Mouse (Mus musculus) MEL (cell line): Measurements from ENCODE around the gene Irf3. TPM values are rescaled to one million over a fixed set of nuclear protein-coding genes. Genes with fewer than 3 reads are reported as not detected.

ENCODE experiments used
- DNase-seq: peaks from one replicate; pipeline ENCODE4 v3.0.0; 2011; ENCODE audit warnings: low read depth, low spot score
- H3K27ac ChIP-seq: 2 replicates; pipeline ENCODE4 v1.5.1; 2012; ENCODE audit warnings: low read depth, mild to moderate bottlenecking, control low read depth, low read length, moderate library complexity; ENCODE audit not compliant: control insufficient read depth
- H3K27me3 ChIP-seq, 2 experiments: fragments of 150-350 bp in 1 of 2; sonication (generic) in 1 of 2; 2 replicates each; pipeline ENCODE4 v1.6.1; 2012; ENCODE audit warnings: low read length in 2 of 2, mild to moderate bottlenecking in 2 of 2, improper control_type of control experiment in 1 of 2, moderate library complexity in 1 of 2; ENCODE audit not compliant: insufficient read depth in 2 of 2, control insufficient read depth in 1 of 2
- H3K36me3 ChIP-seq, 2 experiments: 2 replicates each; pipeline ENCODE4 v1.6.1; 2012 to 2014; ENCODE audit warnings: low read length in 2 of 2, improper control_type of control experiment in 1 of 2, inconsistent platforms in 1 of 2, mild to moderate bottlenecking in 1 of 2; ENCODE audit not compliant: insufficient read depth in 2 of 2, control insufficient read depth in 1 of 2
- H3K4me1 ChIP-seq, 2 experiments: fragments of 150-350 bp in 1 of 2; sonication (generic) in 1 of 2; 2 replicates each; pipeline ENCODE4 v1.6.1; 2012; ENCODE audit warnings: low read length in 2 of 2, improper control_type of control experiment in 1 of 2, mild to moderate bottlenecking in 1 of 2; ENCODE audit not compliant: insufficient read depth in 2 of 2, control insufficient read depth in 1 of 2
- H3K4me3 ChIP-seq, 2 experiments: fragments of 150-350 bp in 1 of 2; sonication (generic) in 1 of 2; 2 replicates each; pipeline ENCODE4 v1.5.1; 2012; ENCODE audit warnings: low read depth in 2 of 2, low read length in 2 of 2, mild to moderate bottlenecking in 2 of 2, moderate library complexity in 2 of 2, control low read depth in 1 of 2, improper control_type of control experiment in 1 of 2; ENCODE audit not compliant: control insufficient read depth in 1 of 2, insufficient read depth in 1 of 2
- H3K79me2 ChIP-seq: 2 replicates; pipeline ENCODE4 v1.6.1; 2012; ENCODE audit warnings: mild to moderate bottlenecking, low read length, moderate library complexity; ENCODE audit not compliant: control insufficient read depth, poor library complexity, insufficient read depth
- H3K9ac ChIP-seq: 2 replicates; pipeline ENCODE4 v1.6.1; 2012; ENCODE audit warnings: low read depth, mild to moderate bottlenecking, control low read depth, low read length, moderate library complexity; ENCODE audit not compliant: control insufficient read depth, poor library complexity, severe bottlenecking
- H3K9me3 ChIP-seq: fragments of 150-350 bp; sonication (generic); replicated peaks from 2 replicates; pipeline ENCODE4 v1.6.1; 2012; ENCODE audit warnings: mild to moderate bottlenecking, low read length, improper control_type of control experiment, moderate library complexity; ENCODE audit not compliant: insufficient read depth
- BHLHE40 ChIP-seq: IDR thresholded peaks from 2 replicates; pipeline ENCODE4 v1.6.1; 2012; ENCODE audit warnings: low read depth, mild to moderate bottlenecking, inconsistent platforms, low read length, improper control_type of control experiment, borderline replicate concordance
- CTCF ChIP-seq, 3 experiments: IDR thresholded peaks in 2 of 3; conservative IDR thresholded peaks in 1 of 3; 2 replicates each; pipeline ENCODE4 v1.5.1; 2011 to 2012; ENCODE audit warnings: low read length in 3 of 3, low read depth in 2 of 3, mild to moderate bottlenecking in 2 of 3, improper control_type of control experiment in 1 of 3, inconsistent platforms in 1 of 3, mixed read lengths in 1 of 3, moderate library complexity in 1 of 3; ENCODE audit not compliant: control insufficient read depth in 1 of 3, insufficient read depth in 1 of 3, poor library complexity in 1 of 3, severe bottlenecking in 1 of 3
- E2F4 ChIP-seq: IDR thresholded peaks from 2 replicates; pipeline ENCODE4 v1.6.1; 2011; ENCODE audit warnings: low read depth, low read length, improper control_type of control experiment, borderline replicate concordance
- ELF1 ChIP-seq: IDR thresholded peaks from 2 replicates; pipeline ENCODE4 v1.6.1; 2014; ENCODE audit warnings: low read depth, mild to moderate bottlenecking, inconsistent platforms, low read length, improper control_type of control experiment, moderate library complexity
- ETS1 ChIP-seq: IDR thresholded peaks from 2 replicates; pipeline ENCODE4 v1.6.1; 2012; ENCODE audit warnings: low read depth, mild to moderate bottlenecking, inconsistent platforms, low read length, improper control_type of control experiment, moderate library complexity
- GABPA ChIP-seq: IDR thresholded peaks from 2 replicates; pipeline ENCODE4 v1.6.1; 2012; ENCODE audit warnings: low read depth, mild to moderate bottlenecking, inconsistent platforms, low read length, improper control_type of control experiment, moderate library complexity
- GATA1 ChIP-seq: IDR thresholded peaks from 2 replicates; pipeline ENCODE4 v1.6.1; 2011; ENCODE audit warnings: low read depth, low read length, improper control_type of control experiment
- HCFC1 ChIP-seq: IDR thresholded peaks from 2 replicates; pipeline ENCODE4 v1.6.1; 2012; ENCODE audit warnings: low read depth, mild to moderate bottlenecking, inconsistent platforms, low read length, improper control_type of control experiment, moderate library complexity
- JUND ChIP-seq: IDR thresholded peaks from 2 replicates; pipeline ENCODE4 v1.6.1; 2011; ENCODE audit warnings: low read depth, mild to moderate bottlenecking, improper control_type of control experiment, low read length
- MAFK ChIP-seq: IDR thresholded peaks from 2 replicates; pipeline ENCODE4 v1.6.1; 2011; ENCODE audit warnings: low read depth, mild to moderate bottlenecking, low read length, improper control_type of control experiment, borderline replicate concordance
- MYB ChIP-seq: IDR thresholded peaks from 2 replicates; pipeline ENCODE4 v1.6.1; 2011; ENCODE audit warnings: mild to moderate bottlenecking, low read depth, low read length, improper control_type of control experiment
- MYC ChIP-seq: IDR thresholded peaks from 2 replicates; pipeline ENCODE4 v1.6.1; 2011; ENCODE audit warnings: low read depth, mild to moderate bottlenecking, low read length, improper control_type of control experiment, moderate library complexity
- POLR2AphosphoS2 ChIP-seq: IDR thresholded peaks from 2 replicates; pipeline ENCODE4 v1.6.1; 2011; ENCODE audit warnings: low read length, improper control_type of control experiment
- RAD21 ChIP-seq: IDR thresholded peaks from 2 replicates; pipeline ENCODE4 v1.6.1; 2011; ENCODE audit warnings: mild to moderate bottlenecking, low read depth, low read length, improper control_type of control experiment
- SMC3 ChIP-seq: IDR thresholded peaks from 2 replicates; pipeline ENCODE4 v1.6.1; 2011; ENCODE audit warnings: low read depth, low read length, improper control_type of control experiment
- TCF12 ChIP-seq: IDR thresholded peaks from 2 replicates; pipeline ENCODE4 v1.6.1; 2014; ENCODE audit warnings: low read depth, mild to moderate bottlenecking, inconsistent platforms, low read length, improper control_type of control experiment, moderate library complexity
- UBTF ChIP-seq: IDR thresholded peaks from 2 replicates; pipeline ENCODE4 v1.6.1; 2012; ENCODE audit warnings: low read depth, mild to moderate bottlenecking, inconsistent platforms, low read length, improper control_type of control experiment, moderate library complexity, borderline replicate concordance; ENCODE audit not compliant: insufficient read depth
- USF2 ChIP-seq, 2 experiments: IDR thresholded peaks; 2 replicates each; pipeline ENCODE4 v1.6.1; 2011 to 2012; ENCODE audit warnings: improper control_type of control experiment in 2 of 2, low read length in 2 of 2, borderline replicate concordance in 1 of 2, inconsistent platforms in 1 of 2, low read depth in 1 of 2, mild to moderate bottlenecking in 1 of 2; ENCODE audit not compliant: insufficient read depth in 1 of 2
- ZKSCAN1 ChIP-seq: IDR thresholded peaks from 2 replicates; pipeline ENCODE4 v1.6.1; 2012; ENCODE audit warnings: low read depth, mild to moderate bottlenecking, inconsistent platforms, low read length, improper control_type of control experiment, moderate library complexity
- ZMIZ1 ChIP-seq: IDR thresholded peaks from 2 replicates; pipeline ENCODE4 v1.6.1; 2012; ENCODE audit warnings: low read depth, mild to moderate bottlenecking, inconsistent platforms, low read length, improper control_type of control experiment, moderate library complexity
- polyA plus RNA-seq, 2 experiments: library from polyadenylated mRNA; stranded (reverse) in 1 of 2; unstranded in 1 of 2; fragments of >175 nt in 1 of 2; fragments of >200 nt in 1 of 2; gene quantifications; 2 replicates each; pipeline versions ENCODE4 v1.2.1 to v1.2.4; 2012; ENCODE audit warnings: low replicate concordance in 2 of 2, low read depth in 1 of 2; ENCODE audit not compliant: insufficient read length in 2 of 2, insufficient read depth in 1 of 2, missing spikeins in 1 of 2
- total RNA-seq: library from RNA; depleted of rRNA; stranded (reverse); fragments of 300-350 nt; gene quantifications from 2 replicates; pipeline ENCODE4 v1.2.3, GENCODE M21; 2012

The Irf3 gene
- total and polyA plus RNA-seq, 3 experiments = 82.1 to 83.4 TPM; not detected in 1

- Histone ChIP-seq H3K4me3 (no peak overlapping the region), H3K27me3 (no peaks in the 10 kb centered on the region), H3K36me3 (no peaks in the 10 kb centered on the region; a peak in 1 of 4 replicates), H3K79me2 (no peaks in the 10 kb centered on the region), H3K9ac (no peak overlapping the region), H3K27ac (no peak overlapping the region), H3K4me1 (no peaks in the 10 kb centered on the region), H3K9me3 (no peaks in the 10 kb centered on the region)
- no peak for TF ChIP-seq JUND
- TF ChIP-seq MAFK = no peak
- TF ChIP-seq POLR2AphosphoS2 = no peak
- no peak for DNase-seq
Measured at GRCm38 (mm10) chr7:45024281-45025248, 27.1 kb downstream of the Irf3 start.

DNA sequence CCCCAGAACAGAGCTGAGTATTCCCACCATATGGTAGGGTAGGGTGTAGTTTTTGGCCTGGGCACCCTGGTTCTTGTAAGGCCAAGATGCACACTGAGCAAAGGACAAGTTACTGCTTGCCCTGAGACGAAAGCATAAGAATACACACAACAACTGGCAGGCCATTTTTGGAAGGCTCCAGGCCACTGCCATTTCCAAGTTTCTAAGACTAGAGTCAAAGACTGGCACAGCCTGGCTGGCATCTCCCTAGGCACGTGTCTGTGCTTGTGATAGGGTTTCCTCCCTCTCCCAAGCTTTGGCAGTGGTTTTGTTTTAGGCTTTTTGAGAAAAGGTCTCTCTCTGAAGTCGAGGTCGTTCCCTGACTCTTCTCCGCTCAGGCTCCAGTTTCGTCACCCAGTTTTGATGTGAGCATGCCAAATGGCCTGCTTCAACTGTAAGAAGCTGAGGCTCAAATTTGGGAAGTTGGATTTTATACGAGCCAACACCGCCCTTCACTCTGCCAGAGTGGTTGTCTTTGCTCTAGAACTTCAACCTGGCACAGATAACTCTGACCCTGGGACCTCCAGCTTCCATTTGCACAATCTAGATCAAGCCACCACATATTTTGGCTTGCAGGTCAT lies 28.3 kb downstream of the Irf3 start:
- Histone ChIP-seq H3K9ac (no peak overlapping the region), H3K27me3 (no peaks in the 10 kb centered on the region), H3K4me1 (no peaks in the 10 kb centered on the region), H3K36me3 (no peaks in the 10 kb centered on the region; a peak in 1 of 4 replicates), H3K27ac (no peak overlapping the region), H3K79me2 (no peaks in the 10 kb centered on the region), H3K9me3 (no peaks in the 10 kb centered on the region), H3K4me3 (no peak overlapping the region)
- DNase-seq = peak; percentile 41
- TF ChIP-seq ZKSCAN1 (no peak), TCF12 (no peak), UBTF (no peak), RAD21 (no peak), CTCF (IDR thresholded peaks at IDR 0.05 in 2 of 3, conservative IDR thresholded peaks at IDR 0.05 in 1 of 3; ENCODE audit: control insufficient read depth in 1 of 3, insufficient read depth in 1 of 3, low read depth in 2 of 3, low read length in 3 of 3, poor library complexity in 1 of 3, severe bottlenecking in 1 of 3) (no peak), HCFC1 (no peak), MYC (no peak)
- TF ChIP-seq, all 39 proteins: peak for 0

GRCm38 (mm10) chr7:45026256-45026655 lies 28.8 kb downstream of the Irf3 start:
- no peaks in the 10 kb centered on the region for H3K27me3 ChIP-seq
- H3K4me1 ChIP-seq = no peaks in the 10 kb centered on the region
- no peak overlapping the region for H3K4me3 ChIP-seq
- no peaks in the 10 kb centered on the region for H3K79me2 ChIP-seq
- H3K27ac ChIP-seq = no peak overlapping the region
- H3K36me3 ChIP-seq = no peaks in the 10 kb centered on the region; a peak in 1 of 4 replicates
- no peak overlapping the region for H3K9ac ChIP-seq
- DNase-seq = no peak
- no peak for TF ChIP-seq GABPA
- TF ChIP-seq ETS1 = no peak
- TF ChIP-seq ZMIZ1 = no peak
- no peak for TF ChIP-seq BHLHE40
- no peak for TF ChIP-seq HCFC1
- no peak for TF ChIP-seq MYB
- no peak for TF ChIP-seq E2F4
- TF ChIP-seq GATA1 = no peak
- TF ChIP-seq TCF12 = no peak
- TF ChIP-seq ZKSCAN1 = no peak
- TF ChIP-seq SMC3 = no peak
- no peak for TF ChIP-seq UBTF
- no peak for TF ChIP-seq USF2 (IDR thresholded peaks at IDR 0.05; ENCODE audit: borderline replicate concordance in 1 of 2, insufficient read depth in 1 of 2, low read depth in 1 of 2, low read length in 2 of 2)
- TF ChIP-seq ELF1 = no peak
- no peaks in the 10 kb centered on the region for H3K9me3 ChIP-seq
